Mouse (Mus musculus) lung, adult 2 months (tissue): Measurements from ENCODE around the gene Iars.

Source experiments
- CTCF ChIP-seq: fragments of 200-500 bp; IDR thresholded peaks from 2 replicates; pipeline ENCODE4 v1.5.1; 2011; ENCODE audit warnings: mild to moderate bottlenecking, low read length, control low read depth; ENCODE audit not compliant: insufficient read depth
- POLR2A ChIP-seq: fragments of 200-500 bp; IDR thresholded peaks from 2 replicates; pipeline ENCODE4 v1.6.1; 2011; ENCODE audit warnings: low read depth, mild to moderate bottlenecking, control low read depth, low read length, borderline replicate concordance; ENCODE audit errors: extremely low read depth

DNA sequence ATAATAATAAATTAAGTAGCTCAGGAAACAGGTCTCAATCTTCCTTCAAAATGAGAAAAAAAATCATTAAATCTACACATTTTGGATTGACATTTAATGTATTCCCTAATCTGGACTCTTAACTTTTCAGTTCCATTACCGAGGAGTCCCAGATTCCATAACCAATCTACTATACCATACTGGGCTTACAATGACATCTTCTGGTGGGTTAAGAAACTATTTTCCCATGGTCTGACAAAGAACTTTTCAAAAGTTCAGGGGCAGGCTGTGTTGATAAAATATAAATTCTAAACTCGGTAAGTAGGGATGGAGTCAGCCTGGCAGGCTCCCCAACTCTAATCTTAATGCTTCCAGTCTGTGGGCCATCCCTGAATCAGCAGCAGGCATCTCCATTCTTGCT lies 30.8 kb upstream of the Iars start:
- TF ChIP-seq CTCF (no peak), POLR2A (no peak)
